In the genomic region with DNA sequence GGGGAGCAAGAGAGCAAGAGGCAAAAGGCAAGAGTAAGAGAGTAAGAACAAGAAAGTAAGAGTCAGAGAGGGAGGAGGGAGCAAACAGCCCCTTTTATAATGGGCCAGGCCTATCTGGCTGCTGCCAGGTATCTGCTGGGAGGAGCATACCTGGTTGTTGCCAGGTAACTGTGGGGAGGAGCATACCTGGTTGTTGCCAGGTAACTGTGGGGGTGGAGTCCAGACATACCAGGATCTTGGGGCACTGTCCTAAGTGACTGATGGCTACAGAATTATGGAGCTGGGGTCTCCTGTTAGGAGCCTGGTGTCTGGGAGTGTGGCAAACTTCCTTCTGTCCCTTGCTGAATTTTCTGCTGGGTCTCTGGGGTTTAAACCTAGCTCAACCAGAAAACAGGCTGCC, we compare ENCODE assay signal across 20 mouse cellular contexts.
A peak's percentile ranks its signal among the peaks of the same experiment; 100 is the strongest.
DNase-seq lines count a peak whose midpoint lies in the region; ATAC-seq and TF ChIP-seq lines count a peak whose summit lies in the region.
"Had no signal": no experiment of that assay in that cellular context is flagged by ENCODE, and none has a peak within 500 bp of the region (broad histone marks: within the 10 kb centered on the region; RNA-seq: fewer than 3 reads in every experiment).

No protein-coding gene starts in this region.

- no peak overlapping the region for H3K27ac ChIP-seq in forebrain, embryonic 11.5 days (ENCODE audit: low read depth, low read length)
- H3K27ac ChIP-seq in forebrain, embryonic 13.5 days: no peak overlapping the region
- no peak overlapping the region for H3K27ac ChIP-seq in intestine, embryonic 15.5 days
- no peak overlapping the region for H3K27ac ChIP-seq in intestine, embryonic 16.5 days (ENCODE audit: low read length)
- H3K27ac ChIP-seq in stomach, embryonic 14.5 days (ENCODE audit: low read length): no peak overlapping the region
- H3K27ac ChIP-seq in stomach, postnatal 0 days (replicated peaks): no peak overlapping the region

- TF ChIP-seq CTCF in stomach, postnatal 0 days (IDR thresholded peaks at IDR 0.05; ENCODE audit: low read depth): no peak

- DNase-seq in forebrain, embryonic 11.5 days (ENCODE audit: low spot score): no peak
- peak; percentile 81 for DNase-seq in heart, adult 11 months
- no peak for DNase-seq in heart, postnatal 36 days
- DNase-seq in stomach, postnatal 0 days (ENCODE audit: low spot score): no peak
- DNase-seq: adrenal gland, adult 2 months; adrenal gland, adult 8-10 months; adrenal gland, postnatal 10 days; adrenal gland, postnatal 14 days; adrenal gland, postnatal 25 days; adrenal gland, postnatal 36 days; B cell, adult 2 months had no signal

- H3K27me3 ChIP-seq in forebrain, embryonic 11.5 days (ENCODE audit: control insufficient read depth, insufficient read depth, low read length): no peaks in the 10 kb centered on the region
- H3K27me3 ChIP-seq in forebrain, embryonic 13.5 days: no peaks in the 10 kb centered on the region
- no peaks in the 10 kb centered on the region for H3K27me3 ChIP-seq in intestine, embryonic 15.5 days (replicated peaks)
- H3K27me3 ChIP-seq in intestine, embryonic 16.5 days (replicated peaks; ENCODE audit: control insufficient read depth, insufficient read depth, low read length): no peaks in the 10 kb centered on the region
- no peaks in the 10 kb centered on the region for H3K27me3 ChIP-seq in stomach, embryonic 14.5 days (ENCODE audit: control insufficient read depth, insufficient read depth, low read length)
- H3K27me3 ChIP-seq in stomach, postnatal 0 days (ENCODE audit: control insufficient read depth, insufficient read depth, low read length): no peaks in the 10 kb centered on the region
- H3K27me3 ChIP-seq: CH12.LX, Patski had no signal

- no peak overlapping the region for H3K4me2 ChIP-seq in forebrain, embryonic 11.5 days (ENCODE audit: low read depth, low read length, severe bottlenecking)
- no peak overlapping the region for H3K4me2 ChIP-seq in forebrain, embryonic 13.5 days
- H3K4me2 ChIP-seq in intestine, embryonic 15.5 days (replicated peaks): no peak overlapping the region
- no peak overlapping the region for H3K4me2 ChIP-seq in intestine, embryonic 16.5 days (ENCODE audit: low read depth, low read length)
- no peak overlapping the region for H3K4me2 ChIP-seq in stomach, embryonic 14.5 days (replicated peaks; ENCODE audit: low read depth, low read length)
- H3K4me2 ChIP-seq in stomach, postnatal 0 days (replicated peaks; ENCODE audit: low read depth): no peak overlapping the region

- H3K4me3 ChIP-seq in forebrain, embryonic 11.5 days (ENCODE audit: low read depth, low read length): no peak overlapping the region
- H3K4me3 ChIP-seq in forebrain, embryonic 13.5 days: no peak overlapping the region
- H3K4me3 ChIP-seq in intestine, embryonic 15.5 days (replicated peaks): no peak overlapping the region
- H3K4me3 ChIP-seq in intestine, embryonic 16.5 days (ENCODE audit: low read length): no peak overlapping the region
- H3K4me3 ChIP-seq in stomach, embryonic 14.5 days (ENCODE audit: low read depth, low read length): no peak overlapping the region
- no peak overlapping the region for H3K4me3 ChIP-seq in stomach, postnatal 0 days (ENCODE audit: low read depth, low read length)

- no peaks in the 10 kb centered on the region for H3K4me1 ChIP-seq in forebrain, embryonic 11.5 days (replicated peaks; ENCODE audit: control insufficient read depth, insufficient read depth, low read length)
- H3K4me1 ChIP-seq in forebrain, embryonic 13.5 days: no peaks in the 10 kb centered on the region
- no peaks in the 10 kb centered on the region for H3K4me1 ChIP-seq in intestine, embryonic 15.5 days (replicated peaks)
- H3K4me1 ChIP-seq in intestine, embryonic 16.5 days (ENCODE audit: control insufficient read depth, insufficient read depth, low read length): no peaks in the 10 kb centered on the region
- no peaks in the 10 kb centered on the region for H3K4me1 ChIP-seq in stomach, embryonic 14.5 days (ENCODE audit: control insufficient read depth, insufficient read depth, low read length)
- H3K4me1 ChIP-seq in stomach, postnatal 0 days (replicated peaks; ENCODE audit: control insufficient read depth, insufficient read depth): no peaks in the 10 kb centered on the region

- 0 out of 2 replicates have a peak, but pooled peaks have one; percentile 59 for ATAC-seq in forebrain, embryonic 11.5 days (replicated peaks; ENCODE audit: low FRiP score)
- ATAC-seq in forebrain, embryonic 13.5 days: no peak
- ATAC-seq in intestine, embryonic 15.5 days: peak; percentile 59
- ATAC-seq in intestine, embryonic 16.5 days: no peak
- 0 out of 2 replicates have a peak, but pooled peaks have one; percentile 37 for ATAC-seq in stomach, embryonic 14.5 days (ENCODE audit: insufficient number of reproducible peaks, insufficient read depth, low FRiP score, low read depth)
- ATAC-seq in stomach, postnatal 0 days (ENCODE audit: low FRiP score, low TSS enrichment): no peak
- ATAC-seq: activated CD4-positive, CD25-positive, alpha-beta regulatory T cell, adult 4 months; CD4-positive, CD25-positive, alpha-beta regulatory T cell, adult 4 months; Patski had no signal

- TF ChIP-seq EP300 in stomach, postnatal 0 days (optimal IDR thresholded peaks at IDR 0.05): no peak

- intact Hi-C loops in heart, postnatal 36 days (cut with DNase I): no loop called here

- H3K9me3 ChIP-seq in forebrain, embryonic 11.5 days (ENCODE audit: control insufficient read depth, low read length): no peaks in the 10 kb centered on the region
- H3K9me3 ChIP-seq in forebrain, embryonic 13.5 days (replicated peaks): no peaks in the 10 kb centered on the region
- H3K9me3 ChIP-seq in intestine, embryonic 15.5 days: no peaks in the 10 kb centered on the region
- no peaks in the 10 kb centered on the region for H3K9me3 ChIP-seq in intestine, embryonic 16.5 days (ENCODE audit: control insufficient read depth, low read length)
- H3K9me3 ChIP-seq in stomach, embryonic 14.5 days (ENCODE audit: control insufficient read depth, low read depth, low read length): no peaks in the 10 kb centered on the region
- H3K9me3 ChIP-seq in stomach, postnatal 0 days (ENCODE audit: control insufficient read depth, low read length): no peaks in the 10 kb centered on the region

- no peaks in the 10 kb centered on the region for H3K36me3 ChIP-seq in forebrain, embryonic 11.5 days (ENCODE audit: control insufficient read depth, insufficient read depth, low read length)
- no peaks in the 10 kb centered on the region for H3K36me3 ChIP-seq in forebrain, embryonic 13.5 days (ENCODE audit: poor library complexity, severe bottlenecking)
- no peaks in the 10 kb centered on the region for H3K36me3 ChIP-seq in intestine, embryonic 15.5 days
- no peaks in the 10 kb centered on the region for H3K36me3 ChIP-seq in intestine, embryonic 16.5 days (ENCODE audit: control insufficient read depth, insufficient read depth, low read length)
- no peaks in the 10 kb centered on the region for H3K36me3 ChIP-seq in stomach, embryonic 14.5 days (ENCODE audit: control insufficient read depth, insufficient read depth, low read length)
- no peaks in the 10 kb centered on the region for H3K36me3 ChIP-seq in stomach, postnatal 0 days (ENCODE audit: control insufficient read depth, insufficient read depth, low read length)
- H3K36me3 ChIP-seq: G1E had no signal

- H3K9ac ChIP-seq in forebrain, embryonic 11.5 days (ENCODE audit: low read length): no peak overlapping the region
- H3K9ac ChIP-seq in forebrain, embryonic 13.5 days: no peak overlapping the region
- no peak overlapping the region for H3K9ac ChIP-seq in intestine, embryonic 15.5 days
- H3K9ac ChIP-seq in intestine, embryonic 16.5 days (ENCODE audit: low read depth, low read length): no peak overlapping the region
- no peak overlapping the region for H3K9ac ChIP-seq in stomach, embryonic 14.5 days (replicated peaks; ENCODE audit: low read depth, low read length)
- no peak overlapping the region for H3K9ac ChIP-seq in stomach, postnatal 0 days (ENCODE audit: low read length)

Comparison
In these comparisons a context has a peak if more than half of its experiments do, and no peak if none do; other contexts are left out.
1. ATAC-seq: peak in forebrain, embryonic 11.5 days (single experiment), intestine, embryonic 15.5 days (single experiment) and stomach, embryonic 14.5 days (single experiment); none in forebrain, embryonic 13.5 days (single experiment), intestine, embryonic 16.5 days (single experiment) and stomach, postnatal 0 days (single experiment).